Mouse (Mus musculus): Measurements from ENCODE around the gene Gm28047. TPM values are rescaled to one million over a fixed set of nuclear protein-coding genes. Genes with fewer than 3 reads are reported as not detected.

The Gm28047 gene
- polyA plus RNA-seq, 1 experiment from 2014 or later, result not detected

- H3K9ac ChIP-seq, result no peak overlapping the region
- no peaks in the 10 kb centered on the region for H3K9me3 ChIP-seq
- no peak for ATAC-seq (replicated peaks)
- no peak overlapping the region for H3K4me2 ChIP-seq
- H3K36me3 ChIP-seq (replicated peaks), result no peaks in the 10 kb centered on the region
- H3K27me3 ChIP-seq (replicated peaks), result no peaks in the 10 kb centered on the region
- no peaks in the 10 kb centered on the region for H3K4me1 ChIP-seq
- no peak overlapping the region for H3K4me3 ChIP-seq
- WGBS, result 93% methylated on average over 2 of the region's 2 CpGs
- H3K27ac ChIP-seq, result no peak overlapping the region
Observed at GRCm38 (mm10) chr15:102567849-102568248, 57.0 kb downstream of the Gm28047 start.

- H3K9ac ChIP-seq, result no peak overlapping the region
- H3K4me3 ChIP-seq, result no peak overlapping the region
- H3K36me3 ChIP-seq (replicated peaks), result 0 out of 2 replicates have a peak, but pooled peaks cover 3% of the 10 kb centered on the region
- H3K9me3 ChIP-seq, result no peaks in the 10 kb centered on the region
- ATAC-seq (replicated peaks), result no peak
- no peak overlapping the region for H3K4me2 ChIP-seq
- 74% methylated on average over 5 of the region's 5 CpGs for whole genome bisulfite sequencing
- H3K27ac ChIP-seq, result no peak overlapping the region
- H3K4me1 ChIP-seq, result no peaks in the 10 kb centered on the region
- no peaks in the 10 kb centered on the region for H3K27me3 ChIP-seq (replicated peaks)
Observed at GRCm38 (mm10) chr15:102563681-102564080, 61.2 kb downstream of the Gm28047 start.

GRCm38 (mm10) chr15:102563061-102563460 lies 61.8 kb downstream of the Gm28047 start:
- Histone ChIP-seq H3K27ac (no peak overlapping the region), H3K27me3 (replicated peaks) (no peaks in the 10 kb centered on the region), H3K4me3 (no peak overlapping the region), H3K9ac (no peak overlapping the region), H3K9me3 (no peaks in the 10 kb centered on the region), H3K4me2 (no peak overlapping the region), H3K36me3 (replicated peaks) (0 out of 2 replicates have a peak, but pooled peaks cover 3% of the 10 kb centered on the region), H3K4me1 (no peaks in the 10 kb centered on the region)
- WGBS, result 77% methylated on average over 3 of the region's 3 CpGs
- ATAC-seq (replicated peaks), result no peak

- no peak overlapping the region for H3K4me3 ChIP-seq
- ATAC-seq (replicated peaks), result no peak
- 73% methylated on average over 1 of the region's 1 CpGs for WGBS
- no peak overlapping the region for H3K27ac ChIP-seq
- H3K27me3 ChIP-seq (replicated peaks), result no peaks in the 10 kb centered on the region
- H3K4me1 ChIP-seq, result no peaks in the 10 kb centered on the region
- no peak overlapping the region for H3K4me2 ChIP-seq
- H3K9me3 ChIP-seq, result no peaks in the 10 kb centered on the region
- H3K9ac ChIP-seq, result no peak overlapping the region
- H3K36me3 ChIP-seq (replicated peaks), result 0 out of 2 replicates have a peak, but pooled peaks cover 3% of the 10 kb centered on the region
Observed at GRCm38 (mm10) chr15:102562491-102562890, 62.4 kb downstream of the Gm28047 start.

GRCm38 (mm10) chr15:102557580-102557979 lies 67.3 kb downstream of the Gm28047 start:
- Histone ChIP-seq H3K36me3 (replicated peaks) (peaks cover 14% of the 10 kb centered on the region; the same call in 1 of the 2 replicates), H3K9ac (no peak overlapping the region), H3K4me1 (no peaks in the 10 kb centered on the region), H3K9me3 (no peaks in the 10 kb centered on the region), H3K27ac (no peak overlapping the region), H3K4me3 (no peak overlapping the region), H3K4me2 (no peak overlapping the region), H3K27me3 (replicated peaks) (no peaks in the 10 kb centered on the region)
- no peak for ATAC-seq (replicated peaks)

GRCm38 (mm10) chr15:102555581-102555980 lies 69.3 kb downstream of the Gm28047 start:
- 100% methylated on average over 1 of the region's 1 CpGs for WGBS
- ATAC-seq (replicated peaks), result no peak
- H3K36me3 ChIP-seq (replicated peaks), result peaks cover 17% of the 10 kb centered on the region; the same call in 1 of the 2 replicates

GRCm38 (mm10) chr15:102552599-102552998 lies 72.3 kb downstream of the Gm28047 start:
- H3K36me3 ChIP-seq (replicated peaks), result peaks cover 15% of the 10 kb centered on the region; the same call in 1 of the 2 replicates
- H3K9me3 ChIP-seq, result no peaks in the 10 kb centered on the region
- no peak overlapping the region for H3K4me2 ChIP-seq
- H3K27me3 ChIP-seq (replicated peaks), result no peaks in the 10 kb centered on the region
- WGBS, result 96% methylated on average over 5 of the region's 5 CpGs
- ATAC-seq (replicated peaks), result no peak
- no peak overlapping the region for H3K27ac ChIP-seq
- no peaks in the 10 kb centered on the region for H3K4me1 ChIP-seq
- H3K4me3 ChIP-seq, result no peak overlapping the region
- H3K9ac ChIP-seq, result no peak overlapping the region

More at GRCm38 (mm10) chr15:102555581-102555980, 69.3 kb downstream of the Gm28047 start:
- Histone ChIP-seq H3K4me1 (no peaks in the 10 kb centered on the region), H3K4me2 (no peak overlapping the region), H3K27me3 (replicated peaks) (no peaks in the 10 kb centered on the region), H3K27ac (no peak overlapping the region), H3K9me3 (no peaks in the 10 kb centered on the region), H3K9ac (no peak overlapping the region), H3K4me3 (no peak overlapping the region)

- Histone ChIP-seq H3K36me3 (replicated peaks) (peaks cover 15% of the 10 kb centered on the region; the same call in 1 of the 2 replicates), H3K4me1 (peaks cover 7% of the 10 kb centered on the region; the same call in 1 of the 2 replicates), H3K9ac (no peak overlapping the region), H3K27me3 (replicated peaks) (no peaks in the 10 kb centered on the region), H3K4me3 (no peak overlapping the region), H3K27ac (0 out of 2 replicates have a peak overlapping the region, but pooled peaks have one; percentile 20), H3K9me3 (no peaks in the 10 kb centered on the region), H3K4me2 (no peak overlapping the region)
- 77% methylated on average over 3 of the region's 3 CpGs for WGBS
- ATAC-seq (replicated peaks), result no peak
Observed at GRCm38 (mm10) chr15:102547478-102547877, 77.4 kb downstream of the Gm28047 start.

- Histone ChIP-seq H3K9me3 (no peaks in the 10 kb centered on the region), H3K27me3 (replicated peaks) (no peaks in the 10 kb centered on the region), H3K36me3 (replicated peaks) (0 out of 2 replicates have a peak, but pooled peaks cover 15% of the 10 kb centered on the region), H3K4me2 (no peak overlapping the region), H3K27ac (0 out of 2 replicates have a peak overlapping the region, but pooled peaks have one; percentile 20), H3K9ac (no peak overlapping the region), H3K4me3 (no peak overlapping the region), H3K4me1 (peaks cover 7% of the 10 kb centered on the region; the same call in 1 of the 2 replicates)
- 81% methylated on average over 3 of the region's 3 CpGs for WGBS
- ATAC-seq (replicated peaks), result 0 out of 2 replicates have a peak, but pooled peaks have one; percentile 27
Observed at GRCm38 (mm10) chr15:102546677-102547427, 78.0 kb downstream of the Gm28047 start.

GRCm38 (mm10) chr15:102546246-102546645 lies 78.6 kb downstream of the Gm28047 start:
- 87% methylated on average over 3 of the region's 3 CpGs for WGBS
- Histone ChIP-seq H3K27me3 (replicated peaks) (no peaks in the 10 kb centered on the region), H3K4me1 (peaks cover 7% of the 10 kb centered on the region; the same call in 1 of the 2 replicates), H3K9me3 (no peaks in the 10 kb centered on the region), H3K9ac (no peak overlapping the region), H3K4me2 (no peak overlapping the region), H3K27ac (no peak overlapping the region), H3K4me3 (no peak overlapping the region), H3K36me3 (replicated peaks) (0 out of 2 replicates have a peak, but pooled peaks cover 14% of the 10 kb centered on the region)
- ATAC-seq (replicated peaks), result no peak

- Histone ChIP-seq H3K27me3 (replicated peaks) (no peaks in the 10 kb centered on the region), H3K9ac (no peak overlapping the region), H3K4me1 (peaks cover 7% of the 10 kb centered on the region; the same call in 1 of the 2 replicates), H3K27ac (no peak overlapping the region), H3K36me3 (replicated peaks) (peaks cover 19% of the 10 kb centered on the region; the same call in 1 of the 2 replicates), H3K9me3 (no peaks in the 10 kb centered on the region), H3K4me2 (no peak overlapping the region), H3K4me3 (no peak overlapping the region)
- no peak for ATAC-seq (replicated peaks)
- WGBS, result 91% methylated on average over 4 of the region's 4 CpGs
Observed at GRCm38 (mm10) chr15:102544801-102545200, 80.1 kb downstream of the Gm28047 start.

- WGBS, result 96% methylated on average over 7 of the region's 7 CpGs
- ATAC-seq (replicated peaks), result no peak
- H3K36me3 ChIP-seq (replicated peaks), result peaks cover 42% of the 10 kb centered on the region
- H3K27me3 ChIP-seq (replicated peaks), result no peaks in the 10 kb centered on the region
- H3K9ac ChIP-seq, result no peak overlapping the region
- H3K9me3 ChIP-seq, result no peaks in the 10 kb centered on the region
- H3K4me2 ChIP-seq, result no peak overlapping the region
- H3K4me1 ChIP-seq, result no peaks in the 10 kb centered on the region
- no peak overlapping the region for H3K27ac ChIP-seq
- H3K4me3 ChIP-seq, result no peak overlapping the region
Observed at GRCm38 (mm10) chr15:102533926-102534325, 90.9 kb downstream of the Gm28047 start.
